Mouse (Mus musculus) spleen, postnatal 14 days (tissue): ENCODE data around the gene Syt6.

Experiments used
- DNase-seq, 2 experiments: peaks; one replicate each; pipeline ENCODE4 v3.0.0; 2021 to 2022; ENCODE audit warnings: low spot score in 2 of 2

The Syt6 gene

GRCm38 (mm10) chr3:103575156-103575892, at the start of gene Syt6:
Gene Syt6, plus strand, starts transcription at chr3:103575231.
- no peak for DNase-seq

GRCm38 (mm10) chr3:103526201-103526704, 48.8 kb upstream of the Syt6 start:
- no peak for DNase-seq

GRCm38 (mm10) chr3:103526864-103527263, 48.2 kb upstream of the Syt6 start:
- no peak for DNase-seq

- no peak for DNase-seq
Observed at GRCm38 (mm10) chr3:103534036-103534435, 41.0 kb upstream of the Syt6 start.

GRCm38 (mm10) chr3:103535207-103535606, 39.8 kb upstream of the Syt6 start:
- DNase-seq = no peak

- no peak for DNase-seq
Observed at GRCm38 (mm10) chr3:103539148-103539547, 35.9 kb upstream of the Syt6 start.

GRCm38 (mm10) chr3:103546166-103546565, 28.9 kb upstream of the Syt6 start:
- no peak for DNase-seq

- no peak for DNase-seq
Observed at GRCm38 (mm10) chr3:103546626-103547025, 28.4 kb upstream of the Syt6 start.

GRCm38 (mm10) chr3:103550236-103550635, 24.8 kb upstream of the Syt6 start:
- DNase-seq = no peak

- no peak for DNase-seq
Observed at GRCm38 (mm10) chr3:103567226-103567625, 7.8 kb upstream of the Syt6 start.

GRCm38 (mm10) chr3:103572526-103572925, 2.5 kb upstream of the Syt6 start:
- no peak for DNase-seq

GRCm38 (mm10) chr3:103573106-103573790, 1.8 kb upstream of the Syt6 start:
- DNase-seq = no peak

GRCm38 (mm10) chr3:103573791-103574166, 1.3 kb upstream of the Syt6 start:
- DNase-seq = no peak

GRCm38 (mm10) chr3:103574566-103575155, 370 bp upstream of the Syt6 start:
- DNase-seq = no peak

GRCm38 (mm10) chr3:103575893-103576641, 1.0 kb downstream of the Syt6 start:
- DNase-seq = no peak

- DNase-seq = no peak
Observed at GRCm38 (mm10) chr3:103587136-103587535, 12.1 kb downstream of the Syt6 start.

- no peak for DNase-seq
Observed at GRCm38 (mm10) chr3:103587672-103588071, 12.6 kb downstream of the Syt6 start.

GRCm38 (mm10) chr3:103589636-103590035, 14.6 kb downstream of the Syt6 start:
- DNase-seq = no peak

- DNase-seq = no peak
Observed at GRCm38 (mm10) chr3:103592636-103593035, 17.6 kb downstream of the Syt6 start.

GRCm38 (mm10) chr3:103593631-103594030, 18.6 kb downstream of the Syt6 start:
- DNase-seq = no peak

- no peak for DNase-seq
Observed at GRCm38 (mm10) chr3:103595271-103595810, 20.3 kb downstream of the Syt6 start.

GRCm38 (mm10) chr3:103597586-103597985, 22.6 kb downstream of the Syt6 start:
- no peak for DNase-seq
